Mouse (Mus musculus): ENCODE measurements at regions not wholly inside any gene's neighbourhood (a gene's known extent, or its start where the extent isn't known, plus 50 kb on each side); places are given as distances from the start of the nearest gene placed in this dataset.

DNA sequence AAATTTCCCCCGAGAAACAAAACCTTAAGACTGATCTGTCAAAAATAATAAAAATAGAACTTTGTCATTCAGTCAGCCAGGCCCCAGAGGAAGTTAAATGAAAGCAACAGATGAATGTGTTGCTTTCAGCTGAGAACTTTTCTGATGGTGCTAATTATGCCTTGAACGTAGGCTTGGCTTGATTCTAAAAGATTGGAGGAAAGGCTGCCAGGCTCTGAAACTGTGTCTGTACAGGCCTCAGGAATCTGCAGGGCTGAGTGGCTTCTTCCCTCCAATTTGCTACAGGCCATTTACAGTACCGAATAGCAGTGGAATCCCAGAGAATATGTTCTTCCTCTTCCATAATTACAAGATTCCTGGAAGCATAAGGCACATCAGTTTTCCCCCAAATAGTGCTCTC lies 1103.2 kb upstream of the Crim1 start:
- Histone ChIP-seq H3K4me3 (ENCODE audit: low read depth, low read length) (no peak overlapping the region), H3K36me3 (ENCODE audit: control insufficient read depth, insufficient read depth, low read length) (no peaks in the 10 kb centered on the region), H3K27ac (ENCODE audit: low read depth, low read length) (no peak overlapping the region), H3K4me1 (ENCODE audit: control insufficient read depth, insufficient read depth, low read length) (no peaks in the 10 kb centered on the region), H3K9ac (ENCODE audit: low read length) (no peak overlapping the region), H3K27me3 (replicated peaks; ENCODE audit: control insufficient read depth, insufficient read depth, low read length) (no peaks in the 10 kb centered on the region), H3K9me3 (replicated peaks; ENCODE audit: control insufficient read depth, low read length) (no peaks in the 10 kb centered on the region), H3K4me2 (ENCODE audit: low read length) (no peak overlapping the region)
- ATAC-seq (no peak), DNase-seq (ENCODE audit: low spot score) (peak; percentile 60)
- 34% methylated on average over 3 of the region's 3 CpGs for WGBS

DNA sequence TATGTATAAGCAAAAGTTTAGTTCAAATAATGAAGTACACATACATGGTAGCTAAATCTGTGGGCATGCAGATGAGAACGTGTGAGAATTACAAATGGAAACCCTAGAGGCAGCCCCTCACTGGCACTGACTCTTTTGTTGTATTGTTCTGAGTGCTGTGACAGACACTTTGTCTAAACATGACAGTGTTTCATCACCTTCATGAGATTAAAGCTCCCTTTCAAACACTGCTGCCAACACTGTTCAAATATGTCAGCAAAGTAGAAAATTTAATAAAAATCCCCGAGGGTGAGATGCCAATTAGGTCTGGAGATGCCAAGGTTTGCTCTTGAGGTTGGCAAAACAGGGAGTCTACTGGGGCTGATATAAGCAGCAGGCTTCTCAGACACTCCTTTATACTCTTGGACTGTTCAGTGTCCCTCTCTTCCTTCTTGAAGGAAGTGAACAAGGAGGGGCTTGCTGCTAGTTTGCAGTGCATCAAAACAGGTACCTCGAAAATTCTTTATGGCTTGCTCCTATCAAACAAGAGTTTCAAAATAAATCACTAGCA lies 1100.9 kb upstream of the Crim1 start:
- Histone ChIP-seq H3K4me2 (ENCODE audit: low read length) (no peak overlapping the region), H3K4me3 (ENCODE audit: low read depth, low read length) (no peak overlapping the region), H3K9ac (ENCODE audit: low read length) (no peak overlapping the region), H3K4me1 (ENCODE audit: control insufficient read depth, insufficient read depth, low read length) (no peaks in the 10 kb centered on the region), H3K36me3 (ENCODE audit: control insufficient read depth, insufficient read depth, low read length) (no peaks in the 10 kb centered on the region), H3K9me3 (replicated peaks; ENCODE audit: control insufficient read depth, low read length) (no peaks in the 10 kb centered on the region), H3K27ac (ENCODE audit: low read depth, low read length) (no peak overlapping the region), H3K27me3 (replicated peaks; ENCODE audit: control insufficient read depth, insufficient read depth, low read length) (no peaks in the 10 kb centered on the region)
- ATAC-seq (peak; percentile 78; the same call in 1 of the 2 replicates), DNase-seq (ENCODE audit: low spot score) (peak; percentile 60)
- WGBS: 28% methylated on average over 3 of the region's 3 CpGs

- Histone ChIP-seq H3K36me3 (ENCODE audit: control insufficient read depth, insufficient read depth, low read length) (no peaks in the 10 kb centered on the region), H3K4me1 (ENCODE audit: control insufficient read depth, insufficient read depth, low read length) (no peaks in the 10 kb centered on the region), H3K27me3 (replicated peaks; ENCODE audit: control insufficient read depth, insufficient read depth, low read length) (no peaks in the 10 kb centered on the region), H3K9me3 (replicated peaks; ENCODE audit: control insufficient read depth, low read length) (no peaks in the 10 kb centered on the region), H3K4me2 (ENCODE audit: low read length) (no peak overlapping the region), H3K27ac (ENCODE audit: low read depth, low read length) (no peak overlapping the region), H3K4me3 (ENCODE audit: low read depth, low read length) (no peak overlapping the region), H3K9ac (ENCODE audit: low read length) (no peak overlapping the region)
- ATAC-seq (no peak), DNase-seq (ENCODE audit: low spot score) (no peak)
- WGBS: 32% methylated on average over 2 of the region's 2 CpGs
Measured at GRCm38 (mm10) chr17:77115931-77116330, 1084.1 kb upstream of the Crim1 start.

GRCm38 (mm10) chr17:77116972-77117371 lies 1083.1 kb upstream of the Crim1 start:
- Histone ChIP-seq H3K4me1 (ENCODE audit: control insufficient read depth, insufficient read depth, low read length) (no peaks in the 10 kb centered on the region), H3K4me3 (ENCODE audit: low read depth, low read length) (no peak overlapping the region), H3K36me3 (ENCODE audit: control insufficient read depth, insufficient read depth, low read length) (no peaks in the 10 kb centered on the region), H3K4me2 (ENCODE audit: low read length) (no peak overlapping the region), H3K27ac (ENCODE audit: low read depth, low read length) (no peak overlapping the region), H3K9me3 (replicated peaks; ENCODE audit: control insufficient read depth, low read length) (no peaks in the 10 kb centered on the region), H3K9ac (ENCODE audit: low read length) (no peak overlapping the region), H3K27me3 (replicated peaks; ENCODE audit: control insufficient read depth, insufficient read depth, low read length) (no peaks in the 10 kb centered on the region)
- WGBS: 86% methylated on average over 3 of the region's 3 CpGs
- ATAC-seq (no peak), DNase-seq (ENCODE audit: low spot score) (no peak)

- no peak overlapping the region for H3K4me3 ChIP-seq (ENCODE audit: low read depth, low read length)
- WGBS: 91% methylated on average over 1 of the region's 1 CpGs
- H3K4me2 ChIP-seq (ENCODE audit: low read length): no peak overlapping the region
- DNase-seq (ENCODE audit: low spot score) (no peak), ATAC-seq (no peak)
- no peaks in the 10 kb centered on the region for H3K36me3 ChIP-seq (ENCODE audit: control insufficient read depth, insufficient read depth, low read length)
- H3K9me3 ChIP-seq (replicated peaks; ENCODE audit: control insufficient read depth, low read length): no peaks in the 10 kb centered on the region
- H3K4me1 ChIP-seq (ENCODE audit: control insufficient read depth, insufficient read depth, low read length): no peaks in the 10 kb centered on the region
- H3K9ac ChIP-seq (ENCODE audit: low read length): no peak overlapping the region
- H3K27ac ChIP-seq (ENCODE audit: low read depth, low read length): no peak overlapping the region
- H3K27me3 ChIP-seq (replicated peaks; ENCODE audit: control insufficient read depth, insufficient read depth, low read length): no peaks in the 10 kb centered on the region
Measured at GRCm38 (mm10) chr17:77118481-77118880, 1081.6 kb upstream of the Crim1 start.

- WGBS: 96% methylated on average over 1 of the region's 1 CpGs
Measured at GRCm38 (mm10) chr17:77127011-77127410, 1073.0 kb upstream of the Crim1 start.

More at GRCm38 (mm10) chr17:77127011-77127410, 1073.0 kb upstream of the Crim1 start:
- DNase-seq (ENCODE audit: low spot score): no peak
- H3K27me3 ChIP-seq (replicated peaks; ENCODE audit: control insufficient read depth, insufficient read depth, low read length): no peaks in the 10 kb centered on the region
- H3K4me1 ChIP-seq (ENCODE audit: control insufficient read depth, insufficient read depth, low read length): no peaks in the 10 kb centered on the region
- H3K4me3 ChIP-seq (ENCODE audit: low read depth, low read length): no peak overlapping the region
- H3K4me2 ChIP-seq (ENCODE audit: low read length): no peak overlapping the region
- H3K9ac ChIP-seq (ENCODE audit: low read length): no peak overlapping the region
- no peak for ATAC-seq
- no peaks in the 10 kb centered on the region for H3K9me3 ChIP-seq (replicated peaks; ENCODE audit: control insufficient read depth, low read length)
- H3K36me3 ChIP-seq (ENCODE audit: control insufficient read depth, insufficient read depth, low read length): no peaks in the 10 kb centered on the region
- H3K27ac ChIP-seq (ENCODE audit: low read depth, low read length): no peak overlapping the region
